Mouse (Mus musculus) heart, postnatal 0 days (tissue): ENCODE measurements around the gene Pxmp2. TPM values are rescaled to one million over a fixed set of nuclear protein-coding genes. Genes with fewer than 3 reads are reported as not detected.
A peak's percentile ranks its signal among the peaks of the same experiment; 100 is the strongest.

ENCODE experiments used
- ATAC-seq: fragments of 200-750 bp; cut with Nextera tagmentation; 2 replicates; pipeline ENCODE4 v1.8.0; 2017; ENCODE audit warnings: low read depth, moderate number of reproducible peaks, moderate library complexity; ENCODE audit not compliant: insufficient read depth
- DNase-seq: peaks from one replicate; pipeline ENCODE4 v3.0.0-alpha.2; 2016; ENCODE audit warnings: low spot score
- H3K27ac ChIP-seq: fragments of 300-500 bp; sonication (generic); 2 replicates; pipeline ENCODE4 v1.5.1; 2014; ENCODE audit warnings: low read depth, mild to moderate bottlenecking
- H3K27me3 ChIP-seq: fragments of 300-500 bp; sonication (generic); 2 replicates; pipeline ENCODE4 v1.6.1; 2014; ENCODE audit warnings: low read length, mixed read lengths; ENCODE audit not compliant: control insufficient read depth, insufficient read depth
- H3K36me3 ChIP-seq: fragments of 300-500 bp; sonication (generic); replicated peaks from 2 replicates; pipeline ENCODE4 v1.6.1; 2014; ENCODE audit warnings: low read length, mixed read lengths; ENCODE audit not compliant: control insufficient read depth, insufficient read depth
- H3K4me1 ChIP-seq: fragments of 300-500 bp; sonication (generic); 2 replicates; pipeline ENCODE4 v1.6.1; 2014; ENCODE audit warnings: antibody characterized with exemption; ENCODE audit not compliant: control insufficient read depth, insufficient read depth
- H3K4me2 ChIP-seq: fragments of 300-500 bp; sonication (generic); 2 replicates; pipeline ENCODE4 v1.6.1; 2014; ENCODE audit warnings: low read depth, mild to moderate bottlenecking, low read length, moderate library complexity
- H3K4me3 ChIP-seq: fragments of 300-500 bp; sonication (generic); 2 replicates; pipeline ENCODE4 v1.5.1; 2014; ENCODE audit warnings: low read depth, low read length
- H3K9ac ChIP-seq: fragments of 300-500 bp; sonication (generic); replicated peaks from 2 replicates; pipeline ENCODE4 v1.6.1; 2014; ENCODE audit warnings: low read depth, low read length, mixed read lengths
- H3K9me3 ChIP-seq: fragments of 300-500 bp; sonication (generic); replicated peaks from 2 replicates; pipeline ENCODE4 v1.6.1; 2016; ENCODE audit warnings: low read length; ENCODE audit not compliant: control insufficient read depth
- CTCF ChIP-seq: IDR thresholded peaks from 2 replicates; pipeline ENCODE4 v1.5.1; 2016; ENCODE audit warnings: antibody characterized with exemption, control low read depth, low read depth
- EP300 ChIP-seq: IDR thresholded peaks from 2 replicates; pipeline ENCODE4 v1.6.1; 2016; ENCODE audit warnings: antibody characterized with exemption, low read depth
- WGBS: fragments of 180-500 bp; shearing (Covaris S2); extraction: QIAGEN DNeasy Blood & Tissue Kit; methylation state at CpG from one replicate; pipeline ENCODE4 v1.1.7; 2014; 5-methylcytosine and 5-hydroxymethylcytosine counted together
- polyA plus RNA-seq: library from polyadenylated mRNA; unstranded; fragments of >200 nt; fragmentation: Nextera tagmentation; extraction: Ambion mirVana; gene quantifications from 2 replicates; pipeline ENCODE4 v1.2.1, GENCODE M21; 2015
- total RNA-seq: library from RNA; depleted of rRNA; stranded (reverse); fragments of >200 nt; gene quantifications from 2 replicates; pipeline ENCODE4 v1.2.3, GENCODE M21; 2014; ENCODE audit warnings: low replicate concordance

The Pxmp2 gene
- total and polyA plus RNA-seq, 2 experiments from 2014 or later, result 48.4 to 113 TPM

GRCm38 (mm10) chr5:110269141-110270101 is 16.6 kb downstream of the Pxmp2 start, which contains the start of gene Pgam5:
Gene Pgam5, minus strand, starts transcription at chr5:110269913.
- WGBS, result under 1% methylated on average over 62 of the region's 66 CpGs
- H3K4me3 ChIP-seq, result peak within 1 kb of the TSS; percentile 92
- TF ChIP-seq EP300, result no peak
- peak; percentile 85 for TF ChIP-seq CTCF
- peak; percentile 94 for ATAC-seq
- H3K4me2 ChIP-seq, result peak within 1 kb of the TSS; percentile 92
- peak within 1 kb of the TSS; percentile 92 for H3K9ac ChIP-seq
- H3K27ac ChIP-seq, result peak within 1 kb of the TSS; percentile 69
- H3K9me3 ChIP-seq, result no peaks in the 10 kb centered on the region
- peaks cover 26% of the 10 kb centered on the region for H3K36me3 ChIP-seq
- no peaks in the 10 kb centered on the region for H3K27me3 ChIP-seq
- peak; percentile 75 for DNase-seq
- peaks cover 7% of the 10 kb centered on the region; the same call in 1 of the 2 replicates for H3K4me1 ChIP-seq

DNA sequence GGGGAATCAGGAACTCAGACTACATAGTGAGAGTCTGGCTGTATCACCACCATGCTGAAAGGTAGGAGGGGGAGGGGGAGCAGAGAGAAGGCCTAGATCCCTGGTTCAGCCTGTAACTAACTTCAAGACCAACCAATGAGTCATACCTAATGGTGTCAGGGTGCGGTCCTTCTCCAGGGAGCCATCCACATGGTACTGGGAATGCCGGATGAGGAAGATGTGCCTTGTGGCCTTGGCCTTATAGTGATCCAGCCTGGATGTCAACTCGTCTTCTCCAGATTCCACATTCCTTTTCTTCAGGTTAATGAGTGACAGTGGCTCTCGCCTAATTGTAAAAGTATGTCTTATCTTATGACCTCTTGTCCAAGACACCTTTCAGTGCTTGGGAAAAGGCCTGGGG is 19.0 kb downstream of the Pxmp2 start:
- Histone ChIP-seq H3K27me3 (no peaks in the 10 kb centered on the region), H3K4me3 (no peak overlapping the region), H3K4me2 (no peak overlapping the region), H3K9ac (no peak overlapping the region), H3K27ac (no peak overlapping the region), H3K9me3 (no peaks in the 10 kb centered on the region), H3K36me3 (peaks cover 29% of the 10 kb centered on the region), H3K4me1 (peaks cover 7% of the 10 kb centered on the region; the same call in 1 of the 2 replicates)
- TF ChIP-seq EP300 (no peak), CTCF (no peak)
- ATAC-seq, result no peak
- WGBS, result 75% methylated on average over 4 of the region's 4 CpGs
- DNase-seq, result no peak

DNA sequence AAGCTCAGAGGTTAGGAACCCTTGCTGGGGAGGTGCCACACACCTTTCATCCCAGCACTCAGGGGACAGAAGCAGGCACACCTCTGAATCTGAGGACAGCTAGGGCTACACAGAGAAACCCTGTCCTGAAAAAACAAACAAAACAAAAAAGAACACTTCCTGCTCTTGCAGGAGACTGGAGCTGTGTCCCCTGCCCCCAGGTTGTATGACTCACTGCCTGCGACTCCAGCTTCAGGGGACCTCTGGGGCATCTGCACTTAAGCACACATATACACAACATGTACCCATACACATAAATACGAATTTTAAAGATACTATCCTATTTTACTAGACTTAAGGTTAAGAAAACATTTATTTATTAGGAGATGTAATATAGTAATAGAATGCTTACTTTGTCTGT is 41.9 kb downstream of the Pxmp2 start:
- Histone ChIP-seq H3K27me3 (no peaks in the 10 kb centered on the region), H3K27ac (no peak overlapping the region), H3K36me3 (peaks cover 70% of the 10 kb centered on the region), H3K4me1 (no peaks in the 10 kb centered on the region), H3K4me3 (no peak overlapping the region), H3K4me2 (no peak overlapping the region), H3K9me3 (no peaks in the 10 kb centered on the region), H3K9ac (no peak overlapping the region)
- DNase-seq (no peak), ATAC-seq (no peak)
- WGBS, result 60% methylated on average over 2 of the region's 2 CpGs
- TF ChIP-seq EP300, result no peak
- no peak for TF ChIP-seq CTCF

DNA sequence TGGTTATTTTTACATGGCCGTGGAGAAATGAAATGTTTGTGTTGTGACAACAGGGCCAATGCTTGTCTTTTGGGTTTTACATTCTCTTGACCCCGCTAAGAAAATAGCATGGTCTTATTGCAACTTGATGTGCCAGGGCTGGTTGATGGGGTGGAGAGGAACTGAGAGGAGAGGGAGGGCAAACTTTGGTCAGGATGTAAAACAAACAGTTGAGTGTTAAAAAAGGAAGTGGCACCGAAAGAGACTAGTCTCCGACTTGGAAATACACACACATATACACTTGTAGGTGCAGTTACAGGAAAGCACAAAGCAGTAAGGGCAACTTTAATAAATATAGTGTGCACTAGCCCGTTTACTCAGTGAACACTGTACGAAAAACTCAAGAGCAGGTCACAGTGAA is 53.6 kb downstream of the Pxmp2 start:
- H3K9ac ChIP-seq, result no peak overlapping the region
- no peaks in the 10 kb centered on the region for H3K27me3 ChIP-seq
- H3K4me1 ChIP-seq, result peaks cover 9% of the 10 kb centered on the region
- no peaks in the 10 kb centered on the region for H3K9me3 ChIP-seq
- H3K4me3 ChIP-seq, result no peak overlapping the region
- ATAC-seq (no peak), DNase-seq (no peak)
- WGBS, result 74% methylated on average over 6 of the region's 6 CpGs
- H3K27ac ChIP-seq, result no peak overlapping the region
- peaks cover 25% of the 10 kb centered on the region for H3K36me3 ChIP-seq
- TF ChIP-seq EP300 (no peak), CTCF (no peak)
- H3K4me2 ChIP-seq, result no peak overlapping the region

DNA sequence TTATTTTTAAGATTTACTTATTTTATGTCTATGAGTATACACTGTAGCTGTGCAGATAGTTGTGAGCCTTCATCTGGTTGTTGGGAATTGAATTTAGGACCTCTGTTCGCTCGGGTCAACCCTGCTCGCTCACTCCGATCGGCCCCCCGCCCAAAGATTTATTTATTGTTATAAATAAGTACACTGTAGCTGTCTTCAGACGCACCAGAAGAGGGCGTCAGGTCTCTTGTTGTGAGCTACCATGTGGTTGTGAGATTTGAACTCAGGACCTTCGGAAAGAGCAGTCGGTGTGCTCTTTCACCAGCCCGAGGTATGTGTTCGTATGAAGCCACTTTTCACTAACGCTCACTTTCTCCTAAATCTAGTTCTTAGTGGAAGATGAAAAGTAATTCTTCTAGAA is 54.3 kb downstream of the Pxmp2 start:
- 45% methylated on average over 13 of the region's 13 CpGs for WGBS

More for the DNA sequence above, 54.3 kb downstream of the Pxmp2 start:
- Histone ChIP-seq H3K9ac (peak overlapping the region; percentile 94), H3K27me3 (no peaks in the 10 kb centered on the region), H3K4me3 (peak overlapping the region; percentile 93), H3K9me3 (no peaks in the 10 kb centered on the region), H3K4me2 (peak overlapping the region; percentile 71), H3K4me1 (peaks cover 9% of the 10 kb centered on the region), H3K27ac (peak overlapping the region; percentile 88; the same call in 1 of the 2 replicates), H3K36me3 (peaks cover 21% of the 10 kb centered on the region)
- DNase-seq (no peak), ATAC-seq (no peak)
- TF ChIP-seq CTCF, result no peak
- TF ChIP-seq EP300, result no peak
